Mouse (Mus musculus) cerebellum, postnatal 14 days (tissue): Measurements from ENCODE around the gene Vwa5b1.

Source experiments
- DNase-seq, 2 experiments: peaks; one replicate each; pipeline ENCODE4 v3.0.0; 2021; ENCODE audit warnings: mixed read lengths in 2 of 2

The Vwa5b1 gene

GRCm38 (mm10) chr4:138574800-138575606 lies 60.7 kb downstream of the Vwa5b1 start:
- peak; percentile 53 to 63 for DNase-seq

DNA sequence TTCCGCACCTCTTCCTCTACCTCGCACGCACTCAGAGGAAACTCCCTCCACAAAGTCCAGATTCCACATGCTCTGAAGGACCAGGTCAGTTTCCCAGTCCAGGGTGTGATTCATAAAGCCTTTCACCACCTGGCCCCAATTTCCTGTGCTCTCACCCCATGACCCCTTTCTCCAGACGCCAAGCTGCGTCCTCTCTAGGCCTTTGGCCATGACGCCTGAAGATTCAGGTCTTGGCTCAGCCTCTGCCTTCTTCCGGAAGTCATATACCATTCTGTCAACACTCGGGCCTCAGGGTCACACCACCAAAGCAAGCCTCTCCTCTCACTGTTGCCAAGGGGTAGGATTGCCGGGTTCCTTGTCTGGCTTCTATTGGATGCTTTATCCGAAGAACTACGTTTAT lies 65.8 kb downstream of the Vwa5b1 start:
- DNase-seq, result no peak

DNA sequence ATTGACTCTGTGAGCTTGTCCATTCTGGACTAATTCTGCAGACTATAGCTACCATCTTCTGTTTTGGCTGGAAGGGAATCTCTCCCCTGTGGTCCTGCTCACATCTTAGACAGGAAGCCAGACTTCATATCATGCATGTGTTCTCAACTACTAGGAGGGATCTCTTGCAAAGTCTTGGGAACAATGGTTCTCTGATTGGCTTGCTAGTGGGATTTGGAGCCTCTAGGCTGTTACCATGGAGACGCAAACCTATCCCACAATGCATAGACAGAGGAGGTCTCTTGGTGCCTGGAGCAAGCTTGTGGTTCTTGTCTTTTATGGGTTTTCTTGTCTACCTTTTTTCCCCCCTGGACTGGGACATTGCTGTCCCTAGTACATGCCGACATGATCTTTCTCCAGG lies 67.4 kb downstream of the Vwa5b1 start:
- no peak for DNase-seq

- peak; percentile 95 to 98 for DNase-seq
Observed at GRCm38 (mm10) chr4:138561986-138562385, 73.7 kb downstream of the Vwa5b1 start.

GRCm38 (mm10) chr4:138555531-138555930 lies 80.2 kb downstream of the Vwa5b1 start:
- no peak for DNase-seq

GRCm38 (mm10) chr4:138554934-138555333 lies 80.8 kb downstream of the Vwa5b1 start:
- no peak for DNase-seq

GRCm38 (mm10) chr4:138554302-138554701 lies 81.4 kb downstream of the Vwa5b1 start:
- no peak for DNase-seq

- no peak for DNase-seq
Observed at GRCm38 (mm10) chr4:138553516-138553933, 82.2 kb downstream of the Vwa5b1 start.

GRCm38 (mm10) chr4:138553116-138553515 lies 82.6 kb downstream of the Vwa5b1 start:
- no peak for DNase-seq

- no peak for DNase-seq
Observed at GRCm38 (mm10) chr4:138551601-138552000, 84.1 kb downstream of the Vwa5b1 start.

DNA sequence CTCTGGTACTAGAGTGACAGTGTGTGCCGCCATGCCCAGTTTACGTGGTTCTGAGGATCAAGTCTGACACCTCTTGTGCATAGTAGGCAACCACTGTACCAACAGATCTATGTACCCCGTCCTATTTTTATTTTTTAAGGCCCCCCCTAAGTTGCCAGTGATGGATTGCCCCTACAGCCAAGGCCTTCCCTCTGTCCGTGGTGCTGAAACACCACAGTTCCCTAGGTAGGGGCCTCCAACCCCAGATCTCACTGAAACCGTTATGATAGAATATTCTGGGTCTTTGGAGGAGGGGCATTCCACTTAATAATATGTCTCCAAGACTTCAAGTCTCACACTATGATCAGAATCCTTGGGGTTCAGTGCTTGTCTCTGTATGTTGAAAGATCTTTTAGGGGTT lies 85.1 kb downstream of the Vwa5b1 start:
- no peak for DNase-seq

DNA sequence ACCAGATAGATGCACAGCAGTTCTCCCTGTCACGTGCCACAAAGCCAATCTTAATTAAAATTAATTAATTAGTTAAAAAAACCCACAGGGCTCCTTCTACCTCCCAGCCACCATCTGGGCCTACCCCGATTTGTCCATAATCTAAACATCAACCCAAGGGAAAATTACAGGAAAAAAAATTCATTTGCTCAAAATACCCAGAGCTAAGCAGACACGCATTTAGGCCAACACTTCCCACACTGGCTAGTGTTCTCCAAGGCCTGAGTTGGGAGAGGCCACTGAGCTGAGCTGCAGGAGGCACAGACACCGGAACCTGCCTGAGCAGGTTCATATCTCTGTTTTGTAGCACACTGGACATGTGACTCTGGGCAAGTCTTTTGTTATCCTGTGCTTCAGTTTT lies 86.7 kb downstream of the Vwa5b1 start:
- no peak for DNase-seq

DNA sequence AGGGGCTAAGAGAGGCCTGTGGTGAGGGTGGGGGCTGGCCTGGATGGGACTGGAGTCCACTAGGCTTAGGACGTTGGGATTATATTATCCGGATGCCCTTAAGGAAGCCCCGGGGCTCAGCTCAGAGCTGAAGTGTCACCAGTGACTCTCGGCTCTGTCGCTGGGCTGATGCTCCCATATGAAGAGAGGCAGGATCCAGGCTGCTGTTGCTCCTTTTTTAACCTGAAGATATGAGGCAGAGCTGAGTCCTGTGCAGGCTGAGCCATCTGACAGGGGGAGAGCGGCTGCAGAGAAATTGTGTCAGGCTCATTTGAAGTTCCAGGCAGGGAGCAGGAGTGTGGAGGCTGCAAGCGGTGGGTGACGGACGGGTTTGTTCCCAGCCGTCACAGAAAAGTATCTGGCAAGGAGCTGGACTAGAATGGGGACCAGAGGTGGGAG lies 87.5 kb downstream of the Vwa5b1 start:
- DNase-seq, result no peak

GRCm38 (mm10) chr4:138547556-138547955 lies 88.1 kb downstream of the Vwa5b1 start:
- DNase-seq, result no peak

DNA sequence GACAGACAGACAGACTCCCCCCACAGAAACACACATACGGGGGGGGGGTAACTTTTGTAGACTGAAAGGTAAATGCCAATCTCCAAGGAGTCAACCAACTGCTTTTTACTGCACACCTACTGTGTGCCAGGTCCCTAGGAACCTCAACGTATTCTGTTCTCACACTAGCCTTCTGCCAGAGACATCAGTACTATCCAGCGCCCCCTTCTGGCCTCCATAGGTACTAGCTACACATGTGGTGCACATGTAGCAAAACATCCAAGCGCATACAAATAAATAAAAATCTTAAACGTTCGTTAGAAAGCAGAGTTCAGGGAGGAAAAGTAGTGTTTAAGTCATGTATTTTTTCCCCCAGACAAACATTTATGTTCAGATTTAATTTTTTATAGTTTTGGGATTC lies 88.6 kb downstream of the Vwa5b1 start:
- DNase-seq, result peak; percentile 50 to 75

DNA sequence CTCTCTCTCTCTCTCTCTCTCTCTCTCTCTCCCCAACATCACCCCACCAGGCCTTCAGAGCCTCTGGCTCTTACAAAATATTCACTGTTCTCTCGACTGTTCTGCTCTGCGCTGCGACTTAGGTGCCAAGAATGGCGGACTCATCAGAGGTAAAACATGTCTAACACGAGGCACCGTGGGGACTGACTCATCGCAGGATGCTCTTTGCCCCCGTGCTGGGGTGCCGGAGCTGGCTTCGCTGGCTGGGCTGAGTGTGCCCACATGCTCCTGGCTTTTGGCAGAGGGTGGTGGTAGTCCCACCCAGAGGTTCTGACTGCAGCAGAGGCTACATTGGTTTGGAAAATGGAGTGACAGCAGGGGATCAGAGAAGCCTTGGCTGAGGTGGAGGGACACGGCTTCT lies 89.4 kb downstream of the Vwa5b1 start:
- no peak for DNase-seq

DNA sequence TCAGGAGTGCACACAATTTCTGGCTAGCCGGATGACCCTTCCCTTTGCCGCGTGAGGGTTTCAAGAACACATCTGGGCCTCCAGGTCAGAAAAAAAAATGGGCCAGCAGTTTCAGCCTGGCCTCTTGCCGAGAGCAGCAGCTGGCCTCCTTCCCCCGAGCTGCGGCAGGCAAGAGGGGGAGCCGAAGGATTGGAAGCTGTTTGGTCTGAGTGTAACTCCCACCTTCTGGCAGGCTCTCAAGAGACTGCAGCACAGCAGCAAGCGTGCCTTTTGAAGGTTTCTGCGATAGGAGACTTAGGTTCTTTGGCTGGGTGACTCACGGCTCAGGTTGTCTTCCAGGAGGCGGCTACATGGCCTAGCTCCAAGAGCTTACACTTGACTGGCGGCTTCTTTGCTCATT lies 92.5 kb downstream of the Vwa5b1 start:
- no peak for DNase-seq

DNA sequence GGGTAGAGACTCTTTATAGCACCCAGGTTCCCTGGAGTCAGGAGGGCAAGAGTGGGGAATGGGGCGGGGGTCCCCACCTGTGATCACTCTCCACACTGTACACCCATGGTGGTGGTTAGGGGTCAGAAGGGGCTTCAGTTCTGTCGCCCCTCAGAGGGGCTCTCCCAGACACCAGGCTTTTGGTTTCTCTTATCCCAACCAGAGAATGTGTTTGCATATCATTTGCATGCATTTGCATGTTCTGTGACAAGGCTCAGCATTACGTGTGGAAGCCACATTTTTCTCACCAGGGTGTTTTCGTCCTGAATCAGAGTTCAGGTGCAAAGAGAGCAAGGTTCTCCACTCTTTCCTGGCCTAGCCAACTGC lies 97.6 kb downstream of the Vwa5b1 start:
- DNase-seq, result no peak

DNA sequence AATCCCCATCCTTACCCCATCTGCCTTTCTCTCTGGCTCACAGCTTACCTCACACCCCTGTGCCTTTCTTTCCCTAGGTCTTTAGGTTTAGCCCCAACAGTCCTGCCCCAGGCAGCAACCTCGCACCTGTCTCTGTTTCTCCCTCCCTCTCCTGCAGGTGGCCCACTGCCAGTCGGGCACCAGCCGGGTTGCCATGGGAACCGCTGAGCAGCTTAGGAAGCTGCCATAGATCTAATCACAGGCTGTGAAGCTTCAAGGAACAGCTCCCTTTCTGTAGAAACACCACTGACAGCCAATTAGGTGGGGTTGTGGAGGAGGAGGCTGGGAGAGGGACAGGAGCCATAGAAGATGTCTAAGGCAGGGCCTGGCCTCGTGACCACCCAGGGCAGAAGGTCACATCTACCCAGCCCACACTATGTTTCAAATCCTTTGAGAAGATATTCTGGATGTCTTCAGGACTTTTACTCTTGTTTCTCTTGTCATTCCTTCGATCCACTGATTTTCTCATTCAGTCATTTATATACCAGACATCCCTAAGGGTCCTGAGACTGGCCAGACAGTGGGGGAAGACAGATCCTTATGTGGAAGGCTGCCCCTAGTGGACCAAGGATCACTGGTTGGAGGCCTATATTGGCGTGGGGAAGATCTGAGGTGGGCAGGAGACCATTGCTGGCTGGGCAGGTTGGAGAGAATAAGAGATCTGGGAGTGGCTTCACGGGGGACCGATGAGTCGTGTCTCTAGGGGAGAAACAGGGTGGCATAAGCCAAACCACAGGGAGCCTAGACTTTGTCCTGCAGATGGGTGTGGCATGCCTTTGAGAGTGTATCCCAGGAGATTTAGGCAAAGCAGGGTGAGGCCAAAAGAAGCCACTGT lies 98.2 kb downstream of the Vwa5b1 start:
- peak; percentile 94 to 95 for DNase-seq

DNA sequence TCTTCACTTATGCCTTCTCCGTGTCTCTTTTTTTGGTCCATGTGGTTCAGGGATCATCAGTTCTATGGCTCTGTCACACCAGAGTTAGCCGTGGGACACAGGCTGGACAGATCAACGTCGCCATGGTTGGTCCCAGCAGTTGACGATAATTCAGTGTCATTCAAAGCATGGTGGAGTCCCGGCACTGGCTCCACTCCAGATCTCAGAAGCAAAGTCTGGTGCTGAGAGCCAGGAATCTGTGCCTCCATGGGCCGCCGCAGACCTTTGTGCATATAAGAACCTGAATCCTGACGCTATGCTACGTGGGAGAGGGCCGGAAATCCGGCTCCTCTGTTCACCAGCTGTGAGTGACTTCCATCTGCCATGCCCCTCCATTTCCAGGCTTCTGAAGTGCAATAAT lies 100.1 kb downstream of the Vwa5b1 start:
- peak in 1 of 2 experiments; percentile 43 for DNase-seq

DNA sequence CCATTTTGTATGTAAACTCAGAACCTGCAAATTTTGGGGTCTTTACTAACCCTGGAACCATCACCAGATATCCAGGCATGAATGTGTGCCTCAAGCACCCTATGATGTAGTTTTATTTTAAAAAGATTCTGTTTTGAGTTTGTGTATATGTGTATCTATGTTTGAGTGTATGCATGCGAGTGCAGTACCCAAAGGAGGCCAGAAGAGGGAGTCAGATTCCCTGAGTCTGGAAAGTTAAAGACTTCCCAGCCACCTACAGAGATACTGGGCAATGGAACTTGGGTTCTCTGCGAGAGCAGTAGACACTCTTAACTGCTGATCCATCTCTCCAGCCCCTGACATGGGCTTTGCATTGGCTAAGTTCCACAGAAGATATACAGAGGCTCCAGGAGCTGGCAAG lies 101.8 kb downstream of the Vwa5b1 start:
- no peak for DNase-seq

DNA sequence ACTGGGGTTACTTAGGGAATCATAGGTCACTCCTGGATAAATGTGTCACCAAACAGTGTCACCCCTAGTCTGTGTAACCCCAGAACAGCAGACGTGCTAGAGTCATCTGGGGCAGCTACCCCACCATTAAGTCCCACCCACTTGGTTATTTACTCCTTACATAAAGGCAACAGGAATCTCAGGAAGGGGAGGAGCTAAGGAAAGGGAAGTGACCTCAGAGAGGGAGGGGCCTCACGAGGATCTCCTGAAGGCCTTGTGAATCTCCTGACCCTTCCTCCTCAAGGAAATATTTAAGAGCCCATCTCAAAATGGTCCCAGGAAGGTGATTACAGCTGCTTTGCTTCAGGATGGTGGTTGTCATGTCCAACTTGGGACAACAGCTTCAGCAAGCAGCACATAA lies 103.9 kb downstream of the Vwa5b1 start:
- DNase-seq, result no peak

DNA sequence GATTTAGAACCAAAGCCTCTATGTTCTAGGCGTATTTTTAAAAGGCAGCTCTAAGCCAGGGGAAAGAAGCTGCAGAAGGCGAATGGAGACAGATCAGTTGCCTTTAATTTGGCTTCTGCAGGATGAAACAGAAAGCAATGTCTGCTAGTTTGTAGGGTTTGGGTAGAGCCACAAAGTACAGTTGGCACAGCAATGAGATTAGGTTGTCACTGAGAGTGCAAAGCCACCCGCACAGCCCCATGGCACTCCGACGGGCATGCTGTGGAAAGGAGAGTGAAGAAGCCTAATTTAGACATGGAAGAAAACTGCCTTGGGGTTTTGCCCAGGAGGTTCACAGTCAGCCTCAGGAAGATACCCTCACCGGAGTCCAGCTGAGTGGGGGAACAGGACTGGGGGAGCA lies 105.7 kb downstream of the Vwa5b1 start:
- no peak for DNase-seq

GRCm38 (mm10) chr4:138525684-138526083 lies 110.0 kb downstream of the Vwa5b1 start:
- DNase-seq, result no peak
